Mouse (Mus musculus): ENCODE measurements around the gene Slc39a13. TPM values are rescaled to one million over a fixed set of nuclear protein-coding genes. Genes with fewer than 3 reads are reported as not detected.
"Not testable (repeated sequence)": the region's sequence is repeated elsewhere in the genome, so short reads cannot be mapped to it uniquely, and the experiment has no call there.

The Slc39a13 gene
- polyA plus RNA-seq, 1 experiment from 2014 or later = 18.9 TPM

DNA sequence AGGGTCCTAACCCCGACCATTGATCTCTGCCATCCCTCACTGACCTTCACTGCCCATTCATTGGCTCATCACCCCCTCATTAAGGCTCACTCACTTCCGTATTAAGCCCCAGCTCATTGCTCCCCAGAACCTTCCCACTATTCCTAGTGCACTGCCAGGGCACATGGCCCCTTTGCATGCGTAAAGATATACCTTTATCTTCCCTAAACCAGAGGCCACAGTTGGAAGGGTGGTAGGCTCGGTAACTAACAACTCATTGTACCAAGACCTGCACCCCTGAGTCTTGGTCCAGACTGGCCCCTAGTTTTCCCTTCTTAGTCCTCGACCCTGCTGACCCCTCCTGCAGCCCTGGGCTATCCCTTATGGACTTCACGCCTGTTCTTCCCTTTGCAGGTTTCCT lies 43.6 kb upstream of the Slc39a13 start:
- no peak overlapping the region for H3K9ac ChIP-seq (ENCODE audit: low read length)
- H3K4me1 ChIP-seq (ENCODE audit: control insufficient read depth, insufficient read depth, low read length) = no peaks in the 10 kb centered on the region
- 73% methylated on average over 6 of the region's 6 CpGs for WGBS
- no peaks in the 10 kb centered on the region for H3K9me3 ChIP-seq (ENCODE audit: control insufficient read depth, low read length)
- H3K4me2 ChIP-seq = no peak overlapping the region
- no peak for DNase-seq (ENCODE audit: low spot score, missing footprints)
- H3K36me3 ChIP-seq (ENCODE audit: control insufficient read depth, insufficient read depth, low read length) = no peaks in the 10 kb centered on the region
- no peak overlapping the region for H3K27ac ChIP-seq (ENCODE audit: low read depth, low read length)
- H3K27me3 ChIP-seq (ENCODE audit: control insufficient read depth, insufficient read depth, low read length) = no peaks in the 10 kb centered on the region
- ATAC-seq (ENCODE audit: low FRiP score) = no peak
- H3K4me3 ChIP-seq (ENCODE audit: low read depth, low read length) = no peak overlapping the region

DNA sequence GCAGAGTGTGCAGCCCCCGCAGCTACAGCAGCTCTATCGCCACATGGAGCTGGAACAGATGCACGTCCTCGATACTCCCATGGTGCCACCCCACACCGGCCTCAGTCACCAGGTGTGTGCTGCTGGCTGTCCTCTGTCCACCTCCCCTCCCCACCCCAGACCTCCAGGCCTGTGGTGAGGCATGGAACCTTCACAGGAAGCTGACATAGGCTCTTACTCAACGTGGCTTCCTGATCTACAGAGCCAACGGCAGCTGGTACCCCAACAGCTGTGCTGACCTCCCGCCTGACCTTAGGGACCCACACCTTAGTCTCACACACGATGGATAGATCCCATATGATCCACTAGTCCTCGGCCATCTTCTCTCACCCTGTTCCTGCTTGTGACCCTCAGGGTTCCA lies 43.1 kb upstream of the Slc39a13 start:
- Histone ChIP-seq H3K36me3 (ENCODE audit: control insufficient read depth, insufficient read depth, low read length) (no peaks in the 10 kb centered on the region), H3K4me1 (ENCODE audit: control insufficient read depth, insufficient read depth, low read length) (no peaks in the 10 kb centered on the region), H3K4me3 (ENCODE audit: low read depth, low read length) (no peak overlapping the region), H3K27me3 (ENCODE audit: control insufficient read depth, insufficient read depth, low read length) (no peaks in the 10 kb centered on the region), H3K27ac (ENCODE audit: low read depth, low read length) (no peak overlapping the region), H3K9me3 (ENCODE audit: control insufficient read depth, low read length) (no peaks in the 10 kb centered on the region), H3K4me2 (no peak overlapping the region), H3K9ac (ENCODE audit: low read length) (no peak overlapping the region)
- ATAC-seq (ENCODE audit: low FRiP score) = no peak
- WGBS = 84% methylated on average over 10 of the region's 10 CpGs
- DNase-seq (ENCODE audit: low spot score, missing footprints) = no peak

DNA sequence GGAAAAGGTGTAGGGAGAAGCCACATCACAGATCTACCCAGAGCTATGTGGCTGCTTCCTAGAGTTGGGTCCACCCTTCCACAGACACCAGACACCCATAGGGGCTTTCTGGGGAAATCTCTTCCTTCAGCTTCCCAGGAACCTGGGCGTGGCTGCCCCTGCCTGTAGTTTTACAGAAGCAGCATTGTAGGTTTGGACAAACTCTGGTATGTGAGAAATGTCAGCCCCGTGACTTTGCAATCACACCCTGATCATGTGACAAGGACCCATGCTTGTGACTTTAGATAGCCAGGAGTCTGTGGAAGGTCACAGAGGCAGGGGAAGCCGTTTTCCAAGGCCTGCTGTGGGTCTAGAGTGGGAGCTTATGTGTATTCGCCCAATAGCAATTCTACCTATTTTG lies 42.3 kb upstream of the Slc39a13 start:
- ATAC-seq (ENCODE audit: low FRiP score) = no peak
- WGBS = 53% methylated on average over 4 of the region's 4 CpGs

DNA sequence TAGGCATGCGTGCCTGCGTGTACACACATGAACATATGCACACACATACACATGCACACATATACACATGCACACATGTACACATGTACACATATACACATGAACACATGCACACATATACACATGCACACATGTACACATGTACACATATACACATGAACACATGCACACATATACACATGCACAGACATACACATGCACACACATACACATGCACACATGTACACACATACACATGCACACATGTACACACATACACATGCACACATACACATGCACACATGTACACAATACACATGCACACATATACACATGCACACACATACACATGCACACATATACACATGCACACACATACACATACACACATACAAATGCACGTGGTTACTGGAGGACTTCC lies 41.6 kb upstream of the Slc39a13 start:
- not testable (repeated sequence) for H3K4me1 ChIP-seq (ENCODE audit: control insufficient read depth, insufficient read depth, low read length); H3K4me2 ChIP-seq; ATAC-seq (ENCODE audit: low FRiP score); H3K4me3 ChIP-seq (ENCODE audit: low read depth, low read length); H3K27ac ChIP-seq (ENCODE audit: low read depth, low read length); H3K9ac ChIP-seq (ENCODE audit: low read length); H3K36me3 ChIP-seq (ENCODE audit: control insufficient read depth, insufficient read depth, low read length); DNase-seq (ENCODE audit: low spot score, missing footprints); H3K9me3 ChIP-seq (ENCODE audit: control insufficient read depth, low read length); H3K27me3 ChIP-seq (ENCODE audit: control insufficient read depth, insufficient read depth, low read length)
- WGBS = 88% methylated on average over 3 of the region's 3 CpGs

More for the DNA sequence above, 42.3 kb upstream of the Slc39a13 start:
- Histone ChIP-seq H3K27me3 (ENCODE audit: control insufficient read depth, insufficient read depth, low read length) (no peaks in the 10 kb centered on the region), H3K4me3 (ENCODE audit: low read depth, low read length) (no peak overlapping the region), H3K4me2 (no peak overlapping the region), H3K4me1 (ENCODE audit: control insufficient read depth, insufficient read depth, low read length) (no peaks in the 10 kb centered on the region), H3K9ac (ENCODE audit: low read length) (no peak overlapping the region), H3K27ac (ENCODE audit: low read depth, low read length) (no peak overlapping the region), H3K36me3 (ENCODE audit: control insufficient read depth, insufficient read depth, low read length) (no peaks in the 10 kb centered on the region), H3K9me3 (ENCODE audit: control insufficient read depth, low read length) (no peaks in the 10 kb centered on the region)
- no peak for DNase-seq (ENCODE audit: low spot score, missing footprints)

DNA sequence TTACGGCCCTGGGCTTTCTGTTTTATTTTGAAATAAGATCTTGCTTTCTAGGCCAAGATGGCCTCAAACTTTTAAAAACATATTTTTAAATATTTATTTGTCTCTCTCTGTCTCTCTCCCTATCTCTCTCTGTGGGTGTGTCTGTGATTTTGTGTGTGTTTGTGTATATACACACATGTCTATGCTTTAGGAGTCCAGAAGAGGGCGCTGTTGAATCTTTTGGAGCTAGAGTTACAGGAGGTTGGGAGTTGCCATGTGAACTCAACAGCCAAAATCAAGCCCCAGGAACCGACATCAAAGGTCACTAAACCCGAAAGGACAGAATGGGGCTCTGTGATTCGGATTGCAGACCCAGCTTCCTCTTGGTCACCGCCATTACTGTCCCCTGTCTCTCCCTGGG lies 40.2 kb upstream of the Slc39a13 start:
- H3K27me3 ChIP-seq (ENCODE audit: control insufficient read depth, insufficient read depth, low read length) = no peaks in the 10 kb centered on the region
- no peaks in the 10 kb centered on the region for H3K9me3 ChIP-seq (ENCODE audit: control insufficient read depth, low read length)
- ATAC-seq (ENCODE audit: low FRiP score) (no peak), DNase-seq (ENCODE audit: low spot score, missing footprints) (no peak)
- H3K27ac ChIP-seq (ENCODE audit: low read depth, low read length) = no peak overlapping the region
- no peak overlapping the region for H3K4me3 ChIP-seq (ENCODE audit: low read depth, low read length)
- no peaks in the 10 kb centered on the region for H3K4me1 ChIP-seq (ENCODE audit: control insufficient read depth, insufficient read depth, low read length)
- H3K9ac ChIP-seq (ENCODE audit: low read length) = no peak overlapping the region
- H3K36me3 ChIP-seq (ENCODE audit: control insufficient read depth, insufficient read depth, low read length) = no peaks in the 10 kb centered on the region
- 78% methylated on average over 6 of the region's 6 CpGs for WGBS
- H3K4me2 ChIP-seq = no peak overlapping the region

DNA sequence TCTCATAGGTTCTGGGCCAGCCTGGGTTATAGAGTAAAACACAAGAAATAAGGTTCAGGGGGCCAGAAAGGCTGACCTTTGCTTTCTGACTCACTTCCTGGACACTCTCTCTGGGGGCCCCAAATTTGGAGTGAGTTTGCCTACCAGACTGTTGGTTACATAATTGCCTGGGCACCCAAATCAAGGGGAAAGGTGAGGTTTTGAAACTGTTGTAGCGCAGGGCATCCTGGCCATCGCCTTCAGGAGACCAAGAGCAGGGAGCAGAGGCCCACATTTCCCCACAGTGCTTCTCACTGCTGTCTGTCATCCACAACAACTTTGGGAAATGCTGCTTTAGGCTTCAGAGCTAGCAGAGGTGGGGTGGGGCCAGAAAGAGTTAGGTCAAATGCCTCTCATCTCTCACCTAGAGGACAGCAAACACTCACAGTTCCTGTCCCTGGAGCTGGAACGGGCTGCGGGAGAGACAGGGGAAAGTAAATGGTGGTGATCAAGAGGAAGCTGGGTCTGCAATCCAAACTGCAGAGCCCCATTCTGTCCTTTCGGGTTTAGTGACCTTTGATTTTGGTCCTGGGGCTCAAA lies 39.7 kb upstream of the Slc39a13 start:
- Histone ChIP-seq H3K4me3 (ENCODE audit: low read depth, low read length) (no peak overlapping the region), H3K27me3 (ENCODE audit: control insufficient read depth, insufficient read depth, low read length) (no peaks in the 10 kb centered on the region), H3K4me2 (no peak overlapping the region), H3K9ac (ENCODE audit: low read length) (no peak overlapping the region), H3K9me3 (ENCODE audit: control insufficient read depth, low read length) (no peaks in the 10 kb centered on the region), H3K27ac (ENCODE audit: low read depth, low read length) (no peak overlapping the region), H3K4me1 (ENCODE audit: control insufficient read depth, insufficient read depth, low read length) (no peaks in the 10 kb centered on the region), H3K36me3 (ENCODE audit: control insufficient read depth, insufficient read depth, low read length) (no peaks in the 10 kb centered on the region)
- no peak for DNase-seq (ENCODE audit: low spot score, missing footprints)
- no peak for ATAC-seq (ENCODE audit: low FRiP score)
- WGBS = 89% methylated on average over 5 of the region's 5 CpGs

DNA sequence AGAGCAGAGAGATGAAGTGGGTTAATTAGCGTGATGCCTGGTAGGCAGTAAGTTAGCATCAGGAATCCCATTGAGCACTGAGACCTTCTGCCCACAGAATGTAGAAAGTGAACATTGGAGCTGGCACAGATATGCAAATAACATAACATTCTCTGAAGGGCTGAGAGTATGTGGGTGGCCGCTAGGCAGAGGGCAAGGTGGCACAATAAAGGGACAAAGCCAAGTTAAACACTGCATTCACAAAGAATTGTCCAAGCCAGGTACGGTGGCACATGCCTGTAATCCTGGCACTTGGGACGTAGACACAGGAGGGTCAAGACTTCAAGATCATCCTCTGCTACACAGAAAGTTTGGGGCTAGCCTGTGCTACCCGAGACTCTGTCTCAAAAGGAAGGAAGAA lies 39.0 kb upstream of the Slc39a13 start:
- DNase-seq (ENCODE audit: low spot score, missing footprints) (no peak), ATAC-seq (ENCODE audit: low FRiP score) (no peak)
- no peak overlapping the region for H3K27ac ChIP-seq (ENCODE audit: low read depth, low read length)
- no peaks in the 10 kb centered on the region for H3K36me3 ChIP-seq (ENCODE audit: control insufficient read depth, insufficient read depth, low read length)
- no peaks in the 10 kb centered on the region for H3K4me1 ChIP-seq (ENCODE audit: control insufficient read depth, insufficient read depth, low read length)
- no peak overlapping the region for H3K4me3 ChIP-seq (ENCODE audit: low read depth, low read length)
- H3K27me3 ChIP-seq (ENCODE audit: control insufficient read depth, insufficient read depth, low read length) = no peaks in the 10 kb centered on the region
- H3K9me3 ChIP-seq (ENCODE audit: control insufficient read depth, low read length) = no peaks in the 10 kb centered on the region
- 83% methylated on average over 5 of the region's 5 CpGs for WGBS
- H3K4me2 ChIP-seq = no peak overlapping the region
- no peak overlapping the region for H3K9ac ChIP-seq (ENCODE audit: low read length)

DNA sequence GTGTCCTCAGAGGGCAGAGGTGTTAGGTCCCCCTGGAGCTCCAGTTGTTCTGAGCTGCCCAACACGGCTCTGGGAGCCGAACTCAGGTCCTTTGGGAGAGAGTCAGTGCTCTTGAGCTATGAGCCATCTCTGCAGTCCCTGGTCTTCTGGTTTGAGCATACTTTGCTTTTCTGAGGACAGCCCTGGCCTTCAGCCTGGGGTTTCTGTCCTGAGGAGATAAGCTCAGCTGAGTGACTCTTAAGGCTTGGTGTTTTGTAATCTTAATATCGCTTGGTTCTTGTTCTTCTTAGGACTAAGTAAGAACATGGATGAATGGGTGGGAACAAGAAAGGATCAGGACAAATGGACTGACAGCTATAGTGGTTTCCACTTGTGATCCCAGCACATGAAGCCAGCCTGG lies 37.9 kb upstream of the Slc39a13 start:
- WGBS = 83% methylated on average over 3 of the region's 3 CpGs
- no peaks in the 10 kb centered on the region for H3K9me3 ChIP-seq (ENCODE audit: control insufficient read depth, low read length)
- H3K27me3 ChIP-seq (ENCODE audit: control insufficient read depth, insufficient read depth, low read length) = no peaks in the 10 kb centered on the region
- H3K9ac ChIP-seq (ENCODE audit: low read length) = no peak overlapping the region
- H3K4me2 ChIP-seq = no peak overlapping the region
- H3K27ac ChIP-seq (ENCODE audit: low read depth, low read length) = no peak overlapping the region
- DNase-seq (ENCODE audit: low spot score, missing footprints) = no peak
- H3K4me3 ChIP-seq (ENCODE audit: low read depth, low read length) = no peak overlapping the region
- ATAC-seq (ENCODE audit: low FRiP score) = no peak
- H3K36me3 ChIP-seq (ENCODE audit: control insufficient read depth, insufficient read depth, low read length) = no peaks in the 10 kb centered on the region
- no peaks in the 10 kb centered on the region for H3K4me1 ChIP-seq (ENCODE audit: control insufficient read depth, insufficient read depth, low read length)

DNA sequence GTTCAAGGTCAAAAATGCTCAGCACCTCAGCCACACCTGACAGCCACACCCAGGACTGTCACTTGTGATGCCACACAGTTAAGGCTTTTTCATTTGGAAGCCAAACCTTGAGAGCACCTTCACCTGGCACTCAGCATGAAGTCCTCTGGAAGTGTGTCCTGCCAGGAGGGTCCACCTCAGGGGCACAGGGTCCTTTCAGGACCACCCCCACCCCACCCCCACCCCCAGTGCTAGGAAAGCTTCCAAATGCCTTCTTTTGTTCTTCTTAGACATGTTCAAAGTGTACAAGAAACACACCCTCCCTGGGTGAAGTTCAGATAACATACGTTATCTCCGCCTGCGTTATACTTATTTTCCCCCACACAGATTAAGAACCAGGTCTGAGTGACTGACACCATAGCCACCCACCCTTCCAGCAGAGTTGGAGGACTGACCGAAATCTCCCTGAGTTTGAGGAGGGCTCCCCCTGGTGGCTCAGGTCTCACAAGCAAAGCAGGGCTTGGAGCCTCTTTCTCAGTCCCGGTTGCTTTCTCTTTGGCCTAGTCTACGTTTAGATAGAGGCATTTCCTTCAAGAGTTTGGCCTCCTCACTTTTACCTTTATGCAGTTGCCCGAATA lies 31.0 kb upstream of the Slc39a13 start:
- Histone ChIP-seq H3K27ac (ENCODE audit: low read depth, low read length) (no peak overlapping the region), H3K4me1 (ENCODE audit: control insufficient read depth, insufficient read depth, low read length) (no peaks in the 10 kb centered on the region), H3K4me3 (ENCODE audit: low read depth, low read length) (no peak overlapping the region), H3K9ac (ENCODE audit: low read length) (no peak overlapping the region), H3K27me3 (ENCODE audit: control insufficient read depth, insufficient read depth, low read length) (no peaks in the 10 kb centered on the region), H3K36me3 (ENCODE audit: control insufficient read depth, insufficient read depth, low read length) (no peaks in the 10 kb centered on the region), H3K4me2 (no peak overlapping the region), H3K9me3 (ENCODE audit: control insufficient read depth, low read length) (no peaks in the 10 kb centered on the region)
- 15% methylated on average over 7 of the region's 7 CpGs for WGBS
- DNase-seq (ENCODE audit: low spot score, missing footprints) = peak; percentile 98
- ATAC-seq (ENCODE audit: low FRiP score) = peak; percentile 81
